Comparison of ENCODE assay signal across 10 mouse cellular contexts in the genomic region with DNA sequence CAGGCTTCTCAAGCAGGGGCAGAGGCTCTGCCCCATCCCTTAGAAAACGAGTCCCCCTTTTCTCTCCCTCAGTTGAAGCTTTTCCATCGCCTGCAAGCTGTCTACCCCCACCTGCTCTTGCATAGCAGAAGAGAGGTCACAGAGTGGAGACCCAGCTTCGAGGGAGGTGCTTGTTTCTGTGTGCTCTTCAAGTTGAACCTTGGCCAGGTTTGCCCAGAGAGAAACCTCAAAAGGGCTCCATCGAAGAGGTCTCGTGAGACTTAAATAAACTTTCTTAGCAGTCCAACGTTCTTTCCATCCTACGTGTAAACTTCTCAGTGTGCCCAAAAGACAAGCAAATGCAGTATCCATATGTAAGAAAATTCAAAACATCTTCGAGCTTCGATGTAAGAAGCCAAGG. TPM values are rescaled to one million over a fixed set of nuclear protein-coding genes. Genes with fewer than 3 reads are reported as not detected.
A peak's percentile ranks its signal among the peaks of the same experiment; 100 is the strongest.
DNase-seq lines count a peak whose midpoint lies in the region; ATAC-seq lines count a peak whose summit lies in the region.
"Had no signal": no experiment of that assay in that cellular context is flagged by ENCODE, and none has a peak within 500 bp of the region (broad histone marks: within the 10 kb centered on the region; RNA-seq: fewer than 3 reads in every experiment).

No protein-coding gene starts in this region.

- H3K9ac ChIP-seq in hindbrain, embryonic 14.5 days = no peak overlapping the region
- no peak overlapping the region for H3K9ac ChIP-seq in neural tube, embryonic 11.5 days (ENCODE audit: low read length)
- no peak overlapping the region for H3K9ac ChIP-seq in neural tube, embryonic 15.5 days (replicated peaks)
- H3K9ac ChIP-seq: liver, embryonic 13.5 days had no signal

- H3K4me2 ChIP-seq in hindbrain, embryonic 14.5 days (replicated peaks) = no peak overlapping the region
- H3K4me2 ChIP-seq in neural tube, embryonic 11.5 days (ENCODE audit: low read depth) = no peak overlapping the region
- no peak overlapping the region for H3K4me2 ChIP-seq in neural tube, embryonic 15.5 days
- H3K4me2 ChIP-seq: liver, embryonic 13.5 days had no signal

- peaks cover 4% of the 10 kb centered on the region; the same call in 1 of the 2 replicates for H3K9me3 ChIP-seq in hindbrain, embryonic 10.5 days
- H3K9me3 ChIP-seq in hindbrain, embryonic 14.5 days (ENCODE audit: control insufficient read depth, low read length) = 0 out of 2 replicates have a peak, but pooled peaks cover 3% of the 10 kb centered on the region
- no peaks in the 10 kb centered on the region for H3K9me3 ChIP-seq in neural tube, embryonic 11.5 days (ENCODE audit: control insufficient read depth, low read length)
- H3K9me3 ChIP-seq in neural tube, embryonic 15.5 days (replicated peaks) = no peaks in the 10 kb centered on the region
- no peaks in the 10 kb centered on the region for H3K9me3 ChIP-seq in limb, embryonic 10.5 days (replicated peaks)
- H3K9me3 ChIP-seq: liver, embryonic 13.5 days had no signal

- H3K36me3 ChIP-seq in hindbrain, embryonic 10.5 days = peaks cover 7% of the 10 kb centered on the region; the same call in 1 of the 2 replicates
- no peaks in the 10 kb centered on the region for H3K36me3 ChIP-seq in hindbrain, embryonic 14.5 days (replicated peaks; ENCODE audit: control insufficient read depth, insufficient read depth)
- no peaks in the 10 kb centered on the region for H3K36me3 ChIP-seq in neural tube, embryonic 11.5 days (ENCODE audit: control insufficient read depth, insufficient read depth, low read length)
- no peaks in the 10 kb centered on the region for H3K36me3 ChIP-seq in neural tube, embryonic 15.5 days
- H3K36me3 ChIP-seq in limb, embryonic 10.5 days = no peaks in the 10 kb centered on the region

- 62% methylated on average over 9 of the region's 9 CpGs for WGBS in hindbrain, embryonic 10.5 days
- WGBS in hindbrain, embryonic 14.5 days = 60% methylated on average over 9 of the region's 9 CpGs
- WGBS in neural tube, embryonic 11.5 days = 63% methylated on average over 9 of the region's 9 CpGs
- WGBS in neural tube, embryonic 15.5 days = 72% methylated on average over 9 of the region's 9 CpGs
- WGBS in limb, embryonic 10.5 days = 71% methylated on average over 9 of the region's 9 CpGs

- peaks cover 45% of the 10 kb centered on the region for H3K4me1 ChIP-seq in hindbrain, embryonic 10.5 days (replicated peaks)
- H3K4me1 ChIP-seq in hindbrain, embryonic 14.5 days (replicated peaks; ENCODE audit: control insufficient read depth, insufficient read depth, low read length) = peaks cover 33% of the 10 kb centered on the region
- H3K4me1 ChIP-seq in neural tube, embryonic 11.5 days (ENCODE audit: control insufficient read depth, insufficient read depth, low read length) = peaks cover 17% of the 10 kb centered on the region
- peaks cover 35% of the 10 kb centered on the region for H3K4me1 ChIP-seq in neural tube, embryonic 15.5 days
- H3K4me1 ChIP-seq in limb, embryonic 10.5 days = peaks cover 18% of the 10 kb centered on the region

- no peak for DNase-seq in hindbrain, embryonic 10.5 days (ENCODE audit: low spot score)
- no peak for DNase-seq in hindbrain, embryonic 14.5 days (ENCODE audit: low spot score)
- no peak for DNase-seq in neural tube, embryonic 11.5 days (ENCODE audit: low spot score)
- DNase-seq in limb, embryonic 10.5 days (ENCODE audit: low spot score) = no peak
- peak; percentile 26 for DNase-seq in thymus, postnatal 4 days
- no peak for DNase-seq in ovary, postnatal 36 days (ENCODE audit: low spot score)
- DNase-seq: cerebellum, postnatal 25 days; liver, embryonic 13.5 days had no signal

- peak overlapping the region; percentile 87 for H3K27ac ChIP-seq in hindbrain, embryonic 10.5 days
- H3K27ac ChIP-seq in hindbrain, embryonic 14.5 days = no peak overlapping the region
- peak overlapping the region; percentile 34; the same call in 1 of the 2 replicates for H3K27ac ChIP-seq in neural tube, embryonic 11.5 days (ENCODE audit: low read depth, low read length)
- H3K27ac ChIP-seq in neural tube, embryonic 15.5 days (replicated peaks) = no peak overlapping the region
- H3K27ac ChIP-seq in limb, embryonic 10.5 days = 0 out of 2 replicates have a peak overlapping the region, but pooled peaks have one; percentile 28
- H3K27ac ChIP-seq: liver, embryonic 13.5 days had no signal

- H3K4me3 ChIP-seq in hindbrain, embryonic 10.5 days = no peak overlapping the region
- H3K4me3 ChIP-seq in hindbrain, embryonic 14.5 days (replicated peaks; ENCODE audit: low read length) = no peak overlapping the region
- no peak overlapping the region for H3K4me3 ChIP-seq in neural tube, embryonic 11.5 days (ENCODE audit: low read depth, low read length)
- no peak overlapping the region for H3K4me3 ChIP-seq in neural tube, embryonic 15.5 days (replicated peaks)
- H3K4me3 ChIP-seq in limb, embryonic 10.5 days = no peak overlapping the region
- H3K4me3 ChIP-seq: liver, embryonic 13.5 days had no signal

- H3K27me3 ChIP-seq in hindbrain, embryonic 10.5 days (ENCODE audit: insufficient read depth, poor library complexity, severe bottlenecking) = 0 out of 2 replicates have a peak, but pooled peaks cover 4% of the 10 kb centered on the region
- no peaks in the 10 kb centered on the region for H3K27me3 ChIP-seq in hindbrain, embryonic 14.5 days (ENCODE audit: control insufficient read depth, insufficient read depth, low read length)
- no peaks in the 10 kb centered on the region for H3K27me3 ChIP-seq in neural tube, embryonic 11.5 days (ENCODE audit: control insufficient read depth, insufficient read depth, low read length)
- H3K27me3 ChIP-seq in neural tube, embryonic 15.5 days (replicated peaks) = no peaks in the 10 kb centered on the region
- H3K27me3 ChIP-seq in limb, embryonic 10.5 days (ENCODE audit: low read depth, poor library complexity, severe bottlenecking) = no peaks in the 10 kb centered on the region
- H3K27me3 ChIP-seq: liver, embryonic 13.5 days had no signal

- no peak for ATAC-seq in hindbrain, embryonic 14.5 days (ENCODE audit: low FRiP score)
- no peak for ATAC-seq in neural tube, embryonic 11.5 days (ENCODE audit: insufficient read depth, low FRiP score, low TSS enrichment)
- no peak for ATAC-seq in neural tube, embryonic 15.5 days (ENCODE audit: low FRiP score)
- ATAC-seq: inflammation-experienced regulatory T-cells, adult 6 months had no signal

RNA-seq across cellular contexts. Expression of a gene that starts 16.9 kb away (rescaled TPM):
- polyA plus RNA-seq in hindbrain, embryonic 10.5 days (2016; fragmentation: Nextera tagmentation; extraction: Ambion mirVana) = 16.2 and 34.1 TPM in 2 replicates
- polyA plus RNA-seq in hindbrain, embryonic 14.5 days (2014; fragmentation: Nextera tagmentation; extraction: Ambion mirVana) = 14.8 and 18.2 TPM in 2 replicates
- polyA plus RNA-seq in neural tube, embryonic 11.5 days (2014; fragmentation: Nextera tagmentation; extraction: Ambion mirVana) = 18.4 and 21.5 TPM in 2 replicates
- polyA plus RNA-seq in neural tube, embryonic 15.5 days (2015; fragmentation: Nextera tagmentation; extraction: Ambion mirVana) = 12.3 and 13.7 TPM in 2 replicates
- 3.4 and 3.6 TPM in 2 replicates for polyA plus RNA-seq in limb, embryonic 10.5 days (2016; fragmentation: Nextera tagmentation; extraction: Ambion mirVana)

RNA-seq across cellular contexts. Expression of a gene that starts 37.8 kb away (rescaled TPM):
- polyA plus RNA-seq in hindbrain, embryonic 10.5 days (2016; fragmentation: Nextera tagmentation; extraction: Ambion mirVana) = 1.0 TPM in 2 replicates
- polyA plus RNA-seq in hindbrain, embryonic 14.5 days (2014; fragmentation: Nextera tagmentation; extraction: Ambion mirVana) = 0.05 TPM in 2 replicates
- polyA plus RNA-seq in neural tube, embryonic 11.5 days (2014; fragmentation: Nextera tagmentation; extraction: Ambion mirVana) = 0.91 and 0.99 TPM in 2 replicates
- polyA plus RNA-seq in neural tube, embryonic 15.5 days (2015; fragmentation: Nextera tagmentation; extraction: Ambion mirVana) = 0.04 and 0.05 TPM in 2 replicates
- not detected in 2 replicates for polyA plus RNA-seq in limb, embryonic 10.5 days (2016; fragmentation: Nextera tagmentation; extraction: Ambion mirVana)
- polyA plus RNA-seq: inflammation-experienced regulatory T-cells, adult 6 months; liver, embryonic 13.5 days had no signal

RNA-seq across cellular contexts. Expression of a gene that starts 43.0 kb away (rescaled TPM):
- polyA plus RNA-seq in hindbrain, embryonic 10.5 days (2016; fragmentation: Nextera tagmentation; extraction: Ambion mirVana) = 32.2 and 39.1 TPM in 2 replicates
- 41.6 and 42.6 TPM in 2 replicates for polyA plus RNA-seq in hindbrain, embryonic 14.5 days (2014; fragmentation: Nextera tagmentation; extraction: Ambion mirVana)
- polyA plus RNA-seq in neural tube, embryonic 11.5 days (2014; fragmentation: Nextera tagmentation; extraction: Ambion mirVana) = 39.9 and 41.2 TPM in 2 replicates
- polyA plus RNA-seq in neural tube, embryonic 15.5 days (2015; fragmentation: Nextera tagmentation; extraction: Ambion mirVana) = 45.4 and 46.1 TPM in 2 replicates
- 26.6 and 28.9 TPM in 2 replicates for polyA plus RNA-seq in limb, embryonic 10.5 days (2016; fragmentation: Nextera tagmentation; extraction: Ambion mirVana)

Comparison
In these comparisons a context has a peak if more than half of its experiments do, and no peak if none do; other contexts are left out.
1. H3K27ac ChIP-seq: peak in hindbrain, embryonic 10.5 days (single experiment), neural tube, embryonic 11.5 days (single experiment) and limb, embryonic 10.5 days (single experiment); none in hindbrain, embryonic 14.5 days (single experiment) and neural tube, embryonic 15.5 days (single experiment).